Mouse (Mus musculus) erythroblast, embryonic 14.5 days (primary cell): ENCODE data around the gene Itga9.

ENCODE experiments used
- GATA1 ChIP-seq: IDR thresholded peaks from 2 replicates; pipeline ENCODE4 v1.6.1; 2012; ENCODE audit warnings: low read length, inconsistent platforms, mixed read lengths
- TAL1 ChIP-seq: IDR thresholded peaks from 3 replicates; pipeline ENCODE4 v1.6.1; 2012; ENCODE audit warnings: low read length, inconsistent platforms, mixed read lengths

- TF ChIP-seq GATA1 (no peak), TAL1 (no peak)
Measured at GRCm38 (mm10) chr9:118739071-118739470, 132.6 kb downstream of the Itga9 start.
